Mouse (Mus musculus): ENCODE data around the gene Strn4.
A peak's percentile ranks its signal among the peaks of the same experiment; 100 is the strongest.

Gene Strn4

GRCm38 (mm10) chr7:16810920-16811648, 4.6 kb upstream of the Strn4 start:
- peak; percentile 74 for DNase-seq (ENCODE audit: low read depth, low spot score)

- DNase-seq (ENCODE audit: low read depth, low spot score) = no peak
Measured at GRCm38 (mm10) chr7:16811649-16812070, 4.0 kb upstream of the Strn4 start.

GRCm38 (mm10) chr7:16812505-16812904, 3.2 kb upstream of the Strn4 start:
- DNase-seq (ENCODE audit: low read depth, low spot score) = no peak

- DNase-seq (ENCODE audit: low read depth, low spot score) = peak; percentile 92
Measured at GRCm38 (mm10) chr7:16816078-16816474, 387 bp downstream of the Strn4 start.

- peak; percentile 32 for DNase-seq (ENCODE audit: low read depth, low spot score)
Measured at GRCm38 (mm10) chr7:16816475-16817122, 910 bp downstream of the Strn4 start, which contains the start of gene Fkrp. Gene Fkrp (minus strand): TSS chr7:16816732.

GRCm38 (mm10) chr7:16817693-16818092, 2.0 kb downstream of the Strn4 start:
- DNase-seq (ENCODE audit: low read depth, low spot score) = no peak

GRCm38 (mm10) chr7:16819794-16820193, 4.1 kb downstream of the Strn4 start:
- DNase-seq (ENCODE audit: low read depth, low spot score) = no peak

- DNase-seq (ENCODE audit: low read depth, low spot score) = no peak
Measured at GRCm38 (mm10) chr7:16820271-16820763, 4.6 kb downstream of the Strn4 start.

- DNase-seq (ENCODE audit: low read depth, low spot score) = no peak
Measured at GRCm38 (mm10) chr7:16821091-16821490, 5.4 kb downstream of the Strn4 start.

- no peak for DNase-seq (ENCODE audit: low read depth, low spot score)
Measured at GRCm38 (mm10) chr7:16821669-16822101, 6.0 kb downstream of the Strn4 start.

- no peak for DNase-seq (ENCODE audit: low read depth, low spot score)
Measured at GRCm38 (mm10) chr7:16823734-16824133, 8.0 kb downstream of the Strn4 start.

- peak; percentile 42 for DNase-seq (ENCODE audit: low read depth, low spot score)
Measured at GRCm38 (mm10) chr7:16825785-16826184, 10.1 kb downstream of the Strn4 start.

GRCm38 (mm10) chr7:16826571-16826970, 10.9 kb downstream of the Strn4 start:
- DNase-seq (ENCODE audit: low read depth, low spot score) = no peak

- DNase-seq (ENCODE audit: low read depth, low spot score) = no peak
Measured at GRCm38 (mm10) chr7:16827274-16827673, 11.6 kb downstream of the Strn4 start.

- no peak for DNase-seq (ENCODE audit: low read depth, low spot score)
Measured at GRCm38 (mm10) chr7:16830449-16830848, 14.8 kb downstream of the Strn4 start.

GRCm38 (mm10) chr7:16837916-16838803, 22.5 kb downstream of the Strn4 start:
- no peak for DNase-seq (ENCODE audit: low read depth, low spot score)

GRCm38 (mm10) chr7:16838804-16839426, 23.2 kb downstream of the Strn4 start:
- no peak for DNase-seq (ENCODE audit: low read depth, low spot score)

GRCm38 (mm10) chr7:16839427-16840108, 23.9 kb downstream of the Strn4 start:
- no peak for DNase-seq (ENCODE audit: low read depth, low spot score)

GRCm38 (mm10) chr7:16840109-16840491, 24.4 kb downstream of the Strn4 start:
- no peak for DNase-seq (ENCODE audit: low read depth, low spot score)

GRCm38 (mm10) chr7:16841078-16841477, 25.4 kb downstream of the Strn4 start:
- DNase-seq (ENCODE audit: low read depth, low spot score) = no peak
